In the genomic region with DNA sequence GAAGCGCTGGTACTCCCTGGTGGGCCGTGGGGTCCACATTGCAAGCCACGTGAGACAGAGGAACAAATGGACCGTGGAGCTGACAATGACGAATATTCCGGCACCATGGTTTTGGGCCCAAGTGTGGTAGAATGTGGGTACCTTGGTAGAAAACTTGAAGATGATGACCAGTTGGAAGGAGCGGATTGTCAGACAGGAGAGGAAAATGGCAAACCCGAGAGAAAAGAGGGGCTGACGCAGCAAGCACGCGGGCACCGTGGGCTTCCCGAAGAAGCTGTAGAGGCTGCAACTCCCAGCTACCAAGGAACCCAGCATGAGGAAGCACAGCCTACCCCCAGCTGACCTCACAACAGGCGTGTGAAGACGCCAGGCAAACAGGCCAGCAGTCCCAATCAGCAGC, we compare ENCODE assay signal across 10 mouse cellular contexts. TPM values are rescaled to one million over a fixed set of nuclear protein-coding genes. Genes with fewer than 3 reads are reported as not detected.
DNase-seq lines count a peak whose midpoint lies in the region; ATAC-seq and TF ChIP-seq lines count a peak whose summit lies in the region.
"Had no signal": no experiment of that assay in that cellular context is flagged by ENCODE, and none has a peak within 500 bp of the region (broad histone marks: within the 10 kb centered on the region; RNA-seq: fewer than 3 reads in every experiment).

No protein-coding gene starts in this region.

- TF ChIP-seq RAD21 in CH12.LX (IDR thresholded peaks at IDR 0.05; ENCODE audit: low read depth, low read length), result no peak

- peak overlapping the region; percentile 90 for H3K4me3 ChIP-seq in gastrocnemius, adult 2 months
- H3K4me3 ChIP-seq in CH12.LX (replicated peaks in 1 of 3; ENCODE audit: low read depth in 2 of 3, low read length in 2 of 3, poor library complexity in 1 of 3), result peak overlapping the region in 1 of 3 experiments; percentile 63
- H3K4me3 ChIP-seq in forebrain, embryonic 16.5 days (replicated peaks; ENCODE audit: low read length), result peak overlapping the region; percentile 78
- peak overlapping the region; percentile 84; the same call in 1 of the 2 replicates for H3K4me3 ChIP-seq in liver, embryonic 15.5 days (replicated peaks)

- dilution Hi-C loops in CH12.LX (cut with MboI; ENCODE audit: extremely low pct_ligation_motif_present, extremely low pct_unique_long_range_greater_than_20kb, low sequenced_read_pairs), result no loop called here

- no peak overlapping the region for H3K9ac ChIP-seq in CH12.LX (ENCODE audit: insufficient read depth, low read depth)
- H3K9ac ChIP-seq in forebrain, embryonic 16.5 days (replicated peaks; ENCODE audit: low read depth, low read length), result peak overlapping the region; percentile 64
- 0 out of 2 replicates have a peak overlapping the region, but pooled peaks have one; percentile 84 for H3K9ac ChIP-seq in liver, embryonic 15.5 days

- TF ChIP-seq EP300 in CH12.LX (IDR thresholded peaks at IDR 0.05; ENCODE audit: low read length), result no peak

- 66% methylated on average over 15 of the region's 15 CpGs for WGBS in forebrain, embryonic 16.5 days
- 65% methylated on average over 15 of the region's 15 CpGs for WGBS in liver, embryonic 15.5 days (ENCODE audit: insufficient replicate concordance)

- H3K79me2 ChIP-seq in CH12.LX (replicated peaks; ENCODE audit: control insufficient read depth, extremely low read depth, insufficient read depth, poor library complexity, severe bottlenecking), result peaks cover 21% of the 10 kb centered on the region

- no peak for TF ChIP-seq CTCF in gastrocnemius, adult 2 months (IDR thresholded peaks at IDR 0.05)
- TF ChIP-seq CTCF in CH12.LX (conservative IDR thresholded peaks at IDR 0.05 in 1 of 2, IDR thresholded peaks at IDR 0.05 in 1 of 2; ENCODE audit: low read depth in 2 of 2, low read length in 2 of 2), result no peak

- H3K4me2 ChIP-seq in CH12.LX (ENCODE audit: insufficient read depth, low read depth, poor library complexity, severe bottlenecking), result peak overlapping the region; percentile 67
- peak overlapping the region; percentile 79 for H3K4me2 ChIP-seq in forebrain, embryonic 16.5 days (ENCODE audit: low read length)
- H3K4me2 ChIP-seq in liver, embryonic 15.5 days, result peak overlapping the region; percentile 92

- TF ChIP-seq POLR2A in CH12.LX (IDR thresholded peaks at IDR 0.05; ENCODE audit: low read depth, low read length), result no peak

- peaks cover 3% of the 10 kb centered on the region for H3K27me3 ChIP-seq in CH12.LX (replicated peaks)
- no peaks in the 10 kb centered on the region for H3K27me3 ChIP-seq in forebrain, embryonic 16.5 days (replicated peaks; ENCODE audit: control insufficient read depth, insufficient read depth, low read length)
- H3K27me3 ChIP-seq in liver, embryonic 15.5 days, result no peaks in the 10 kb centered on the region; the same call in 1 of the 2 replicates

- H3K4me1 ChIP-seq in CH12.LX (ENCODE audit: control insufficient read depth in 1 of 2, insufficient read depth in 2 of 2), result peaks cover 20 to 36% of the 10 kb centered on the region in 2 experiments
- H3K4me1 ChIP-seq in forebrain, embryonic 16.5 days (replicated peaks; ENCODE audit: control insufficient read depth, insufficient read depth, low read length), result peaks cover 37% of the 10 kb centered on the region
- H3K4me1 ChIP-seq in liver, embryonic 15.5 days (replicated peaks), result peaks cover 50% of the 10 kb centered on the region

- H3K36me3 ChIP-seq in CH12.LX (replicated peaks in 1 of 2; ENCODE audit: control insufficient read depth in 1 of 2, insufficient read depth in 1 of 2, low read length in 1 of 2), result peaks cover 9 to 30% of the 10 kb centered on the region in 2 experiments
- no peaks in the 10 kb centered on the region for H3K36me3 ChIP-seq in forebrain, embryonic 16.5 days (ENCODE audit: control insufficient read depth, insufficient read depth)
- 0 out of 2 replicates have a peak, but pooled peaks cover 7% of the 10 kb centered on the region for H3K36me3 ChIP-seq in liver, embryonic 15.5 days (replicated peaks)

- no peak for DNase-seq in gastrocnemius, adult 2 months
- no peak for DNase-seq in gastrocnemius, adult 18-20 months (ENCODE audit: low spot score)
- no peak for DNase-seq in CH12.LX (ENCODE audit: extremely low read depth)
- DNase-seq in adipocyte (ENCODE audit: low spot score), result no peak
- no peak for DNase-seq in gastrocnemius, postnatal 36 days
- no peak for DNase-seq in retina, postnatal 1 day
- DNase-seq: gastrocnemius, postnatal 25 days; left cerebral cortex, postnatal 4 days had no signal

- H3K9me3 ChIP-seq in CH12.LX (replicated peaks; ENCODE audit: low read length), result no peaks in the 10 kb centered on the region
- H3K9me3 ChIP-seq in forebrain, embryonic 16.5 days (ENCODE audit: control insufficient read depth, low read length), result no peaks in the 10 kb centered on the region
- H3K9me3 ChIP-seq in liver, embryonic 15.5 days (replicated peaks), result no peaks in the 10 kb centered on the region

- in situ Hi-C loops in CH12.LX (cut with MboI; ENCODE audit: low pct_ligation_motif_present, low pct_unique_long_range_greater_than_20kb, low sequenced_read_pairs), result no loop called here

- peak overlapping the region; percentile 95; the same call in 1 of the 2 replicates for H3K27ac ChIP-seq in gastrocnemius, adult 2 months
- H3K27ac ChIP-seq in CH12.LX (ENCODE audit: insufficient read depth, low read depth), result no peak overlapping the region
- no peak overlapping the region for H3K27ac ChIP-seq in forebrain, embryonic 16.5 days (ENCODE audit: low read length)
- H3K27ac ChIP-seq in liver, embryonic 15.5 days (replicated peaks), result no peak overlapping the region

- no peak for ATAC-seq in forebrain, embryonic 16.5 days
- no peak for ATAC-seq in liver, embryonic 15.5 days (ENCODE audit: insufficient read depth)

- intact Hi-C loops in gastrocnemius, adult 2 months (cut with DNase I), result no loop called here
- intact Hi-C loops in gastrocnemius, postnatal 36 days (cut with DNase I), result no loop called here

TF ChIP-seq in CH12.LX, 34 proteins besides CTCF, POLR2A, EP300 and RAD21 (continues in another document):
- no peak for TF ChIP-seq POLR2AphosphoS2 (IDR thresholded peaks at IDR 0.05; ENCODE audit: low read depth, low read length)
- no peak for TF ChIP-seq E2F4 (IDR thresholded peaks at IDR 0.05; ENCODE audit: insufficient replicate concordance, low read depth, low read length)
- no peak for TF ChIP-seq ELF1 (IDR thresholded peaks at IDR 0.05; ENCODE audit: low read depth, low read length)
- TF ChIP-seq JUN (IDR thresholded peaks at IDR 0.05; ENCODE audit: insufficient read depth, low read depth, low read length), result no peak
- TF ChIP-seq SIN3A (IDR thresholded peaks at IDR 0.05; ENCODE audit: low read length), result no peak
- TF ChIP-seq MAFK (IDR thresholded peaks at IDR 0.05; ENCODE audit: insufficient replicate concordance, low read length), result no peak
- TF ChIP-seq SMC3 (IDR thresholded peaks at IDR 0.05; ENCODE audit: low read depth, low read length), result no peak
- TF ChIP-seq JUND (conservative IDR thresholded peaks at IDR 0.05; ENCODE audit: low read depth, low read length), result no peak
- no peak for TF ChIP-seq CHD2 (IDR thresholded peaks at IDR 0.05; ENCODE audit: low read length)

RNA-seq across cellular contexts. Expression of gene Zbtb48, which starts 1.0 kb away (rescaled TPM):
- total RNA-seq in gastrocnemius, adult 2 months (2021), result 1 to 10 TPM; 2.4 to 3.3 TPM
- 1 to 10 TPM; 2.2 to 3.1 TPM for total RNA-seq in gastrocnemius, adult 18-20 months (2021)
- total RNA-seq in CH12.LX (2012; rRNA removed) (7.4 and 10.5 TPM in 2 replicates), CH12.LX (2014; rRNA removed) (8.6 and 10.5 TPM in 2 replicates)
- 13.6 and 14.0 TPM in 2 replicates for polyA plus RNA-seq in CH12.LX (2012; ENCODE audit: insufficient read length, low read depth)
- polyA plus RNA-seq in forebrain, embryonic 16.5 days (2015; fragmentation: Nextera tagmentation; extraction: Ambion mirVana), result 23.4 and 25.4 TPM in 2 replicates
- polyA plus RNA-seq in liver, embryonic 15.5 days (2015; fragmentation: Nextera tagmentation; extraction: Ambion mirVana), result 7.8 and 8.4 TPM in 2 replicates
- total RNA-seq in gastrocnemius, postnatal 36 days (2021), result 1 to 10 TPM; 2.5 to 2.8 TPM

RNA-seq across cellular contexts. Expression of gene Tas1r1, which starts 9.9 kb away (rescaled TPM):
- under 1 TPM; 0.53 to 0.59 TPM for total RNA-seq in gastrocnemius, adult 2 months (2021)
- total RNA-seq in gastrocnemius, adult 18-20 months (2021), result under 1 TPM; 0.52 to 0.91 TPM
- total RNA-seq in CH12.LX (2012; rRNA removed), result 0.13 and 0.21 TPM in 2 replicates
- not detected in 2 replicates for total RNA-seq in CH12.LX (2014; rRNA removed)
- not detected in 2 replicates for polyA plus RNA-seq in CH12.LX (2012; ENCODE audit: insufficient read length, low read depth)
- 0.97 and 1.6 TPM in 2 replicates for polyA plus RNA-seq in forebrain, embryonic 16.5 days (2015; fragmentation: Nextera tagmentation; extraction: Ambion mirVana)
- 0.07 and 0.13 TPM in 2 replicates for polyA plus RNA-seq in liver, embryonic 15.5 days (2015; fragmentation: Nextera tagmentation; extraction: Ambion mirVana)
- total RNA-seq in gastrocnemius, postnatal 36 days (2021), result 1 to 10 TPM in 1 of 2 experiments, under 1 TPM in 1; 0.43 to 1.1 TPM

RNA-seq across cellular contexts. Expression of gene Nol9, which starts 10.7 kb away (rescaled TPM):
- total RNA-seq in gastrocnemius, adult 2 months (2021), result 10 to 100 TPM; 10.6 to 11.7 TPM
- total RNA-seq in gastrocnemius, adult 18-20 months (2021), result 1 to 10 TPM; 8.7 to 9.5 TPM
- total RNA-seq in CH12.LX (2012; rRNA removed) (44.8 and 53.6 TPM in 2 replicates), CH12.LX (2014; rRNA removed) (44.7 and 47.2 TPM in 2 replicates)
- 54.3 and 60.5 TPM in 2 replicates for polyA plus RNA-seq in CH12.LX (2012; ENCODE audit: insufficient read length, low read depth)
- polyA plus RNA-seq in forebrain, embryonic 16.5 days (2015; fragmentation: Nextera tagmentation; extraction: Ambion mirVana), result 25.1 and 27.7 TPM in 2 replicates
- polyA plus RNA-seq in liver, embryonic 15.5 days (2015; fragmentation: Nextera tagmentation; extraction: Ambion mirVana), result 13.7 and 14.6 TPM in 2 replicates
- total RNA-seq in gastrocnemius, postnatal 36 days (2021), result 1 to 10 TPM; 8.5 to 10.0 TPM

RNA-seq across cellular contexts. Expression of gene Klhl21, which starts 19.9 kb away (rescaled TPM):
- 100 to 1,000 TPM in 1 of 2 experiments, 10 to 100 TPM in 1; 92.5 to 125 TPM for total RNA-seq in gastrocnemius, adult 2 months (2021)
- 100 to 1,000 TPM in 1 of 2 experiments, 10 to 100 TPM in 1; 98.5 to 113 TPM for total RNA-seq in gastrocnemius, adult 18-20 months (2021)
- total RNA-seq in CH12.LX (2012; rRNA removed) (7.1 and 9.5 TPM in 2 replicates), CH12.LX (2014; rRNA removed) (4.4 and 4.9 TPM in 2 replicates)
- polyA plus RNA-seq in CH12.LX (2012; ENCODE audit: insufficient read length, low read depth), result 9.1 and 9.4 TPM in 2 replicates
- polyA plus RNA-seq in forebrain, embryonic 16.5 days (2015; fragmentation: Nextera tagmentation; extraction: Ambion mirVana), result 2.9 and 3.6 TPM in 2 replicates
- polyA plus RNA-seq in liver, embryonic 15.5 days (2015; fragmentation: Nextera tagmentation; extraction: Ambion mirVana), result 6.3 and 7.2 TPM in 2 replicates
- 10 to 100 TPM; 77.1 to 91.5 TPM for total RNA-seq in gastrocnemius, postnatal 36 days (2021)

RNA-seq across cellular contexts. Expression of gene Phf13, which starts 32.4 kb away (rescaled TPM):
- 1 to 10 TPM; 4.5 to 4.6 TPM for total RNA-seq in gastrocnemius, adult 2 months (2021)
- 1 to 10 TPM; 4.6 to 4.7 TPM for total RNA-seq in gastrocnemius, adult 18-20 months (2021)
- total RNA-seq in CH12.LX (2012; rRNA removed) (4.9 and 5.0 TPM in 2 replicates), CH12.LX (2014; rRNA removed) (1.9 and 2.1 TPM in 2 replicates)
- polyA plus RNA-seq in CH12.LX (2012; ENCODE audit: insufficient read length, low read depth), result 3.9 and 4.9 TPM in 2 replicates
- polyA plus RNA-seq in forebrain, embryonic 16.5 days (2015; fragmentation: Nextera tagmentation; extraction: Ambion mirVana), result 20.5 and 21.8 TPM in 2 replicates
- 5.1 and 5.7 TPM in 2 replicates for polyA plus RNA-seq in liver, embryonic 15.5 days (2015; fragmentation: Nextera tagmentation; extraction: Ambion mirVana)
- 1 to 10 TPM; 3.6 to 4.0 TPM for total RNA-seq in gastrocnemius, postnatal 36 days (2021)
